Mouse (Mus musculus): ENCODE measurements around the gene Isca2. TPM values are rescaled to one million over a fixed set of nuclear protein-coding genes. Genes with fewer than 3 reads are reported as not detected.

Isca2 gene
- total and polyA plus RNA-seq, 2 experiments from 2014 or later, result 109 to 159 TPM

GRCm38 (mm10) chr12:84733366-84733765 lies 39.7 kb upstream of the Isca2 start:
- no peak for TF ChIP-seq EP300 (IDR thresholded peaks at IDR 0.05; ENCODE audit: low read depth)
- Histone ChIP-seq H3K4me3 (ENCODE audit: low read depth, low read length) (no peak overlapping the region), H3K9ac (replicated peaks; ENCODE audit: low read depth, low read length) (no peak overlapping the region), H3K9me3 (replicated peaks; ENCODE audit: control insufficient read depth, low read length) (no peaks in the 10 kb centered on the region), H3K27ac (ENCODE audit: low read depth) (no peak overlapping the region), H3K27me3 (ENCODE audit: control insufficient read depth, insufficient read depth, low read length) (0 out of 2 replicates have a peak, but pooled peaks cover 4% of the 10 kb centered on the region), H3K4me2 (ENCODE audit: low read depth, low read length) (no peak overlapping the region), H3K36me3 (replicated peaks; ENCODE audit: control insufficient read depth, insufficient read depth, low read length) (no peaks in the 10 kb centered on the region), H3K4me1 (ENCODE audit: control insufficient read depth, insufficient read depth) (no peaks in the 10 kb centered on the region)
- no peak for ATAC-seq (ENCODE audit: insufficient read depth, low read depth)
- 38% methylated on average over 13 of the region's 13 CpGs for WGBS
- DNase-seq (ENCODE audit: low spot score), result no peak

- WGBS, result 75% methylated on average over 10 of the region's 10 CpGs
- ATAC-seq (ENCODE audit: insufficient read depth, low read depth), result no peak
These were observed 29.6 kb upstream of the Isca2 start for GRCm38 (mm10) chr12:84743496-84743895.

GRCm38 (mm10) chr12:84745700-84746099 lies 27.4 kb upstream of the Isca2 start:
- H3K4me2 ChIP-seq (ENCODE audit: low read depth, low read length), result no peak overlapping the region
- no peaks in the 10 kb centered on the region for H3K27me3 ChIP-seq (ENCODE audit: control insufficient read depth, insufficient read depth, low read length)
- DNase-seq (ENCODE audit: low spot score), result no peak
- no peaks in the 10 kb centered on the region for H3K9me3 ChIP-seq (replicated peaks; ENCODE audit: control insufficient read depth, low read length)
- H3K36me3 ChIP-seq (replicated peaks; ENCODE audit: control insufficient read depth, insufficient read depth, low read length), result no peaks in the 10 kb centered on the region
- no peak overlapping the region for H3K9ac ChIP-seq (replicated peaks; ENCODE audit: low read depth, low read length)
- no peak for ATAC-seq (ENCODE audit: insufficient read depth, low read depth)
- no peak overlapping the region for H3K27ac ChIP-seq (ENCODE audit: low read depth)
- 41% methylated on average over 4 of the region's 4 CpGs for WGBS
- H3K4me1 ChIP-seq (ENCODE audit: control insufficient read depth, insufficient read depth), result no peaks in the 10 kb centered on the region
- H3K4me3 ChIP-seq (ENCODE audit: low read depth, low read length), result no peak overlapping the region
- no peak for TF ChIP-seq EP300 (IDR thresholded peaks at IDR 0.05; ENCODE audit: low read depth)

More at GRCm38 (mm10) chr12:84743496-84743895, 29.6 kb upstream of the Isca2 start:
- Histone ChIP-seq H3K9me3 (replicated peaks; ENCODE audit: control insufficient read depth, low read length) (no peaks in the 10 kb centered on the region), H3K27me3 (ENCODE audit: control insufficient read depth, insufficient read depth, low read length) (no peaks in the 10 kb centered on the region), H3K4me3 (ENCODE audit: low read depth, low read length) (no peak overlapping the region), H3K27ac (ENCODE audit: low read depth) (no peak overlapping the region), H3K36me3 (replicated peaks; ENCODE audit: control insufficient read depth, insufficient read depth, low read length) (no peaks in the 10 kb centered on the region), H3K4me2 (ENCODE audit: low read depth, low read length) (no peak overlapping the region), H3K9ac (replicated peaks; ENCODE audit: low read depth, low read length) (no peak overlapping the region), H3K4me1 (ENCODE audit: control insufficient read depth, insufficient read depth) (no peaks in the 10 kb centered on the region)
- no peak for TF ChIP-seq CTCF (IDR thresholded peaks at IDR 0.05; ENCODE audit: low read depth)
- no peak for TF ChIP-seq EP300 (IDR thresholded peaks at IDR 0.05; ENCODE audit: low read depth)
- no peak for DNase-seq (ENCODE audit: low spot score)

GRCm38 (mm10) chr12:84748134-84748533 lies 24.9 kb upstream of the Isca2 start:
- no peak overlapping the region for H3K9ac ChIP-seq (replicated peaks; ENCODE audit: low read depth, low read length)
- H3K4me1 ChIP-seq (ENCODE audit: control insufficient read depth, insufficient read depth), result no peaks in the 10 kb centered on the region
- no peaks in the 10 kb centered on the region for H3K9me3 ChIP-seq (replicated peaks; ENCODE audit: control insufficient read depth, low read length)
- H3K27ac ChIP-seq (ENCODE audit: low read depth), result no peak overlapping the region
- ATAC-seq (ENCODE audit: insufficient read depth, low read depth) (no peak), DNase-seq (ENCODE audit: low spot score) (no peak)
- 60% methylated on average over 3 of the region's 3 CpGs for WGBS
- H3K36me3 ChIP-seq (replicated peaks; ENCODE audit: control insufficient read depth, insufficient read depth, low read length), result no peaks in the 10 kb centered on the region
- H3K4me3 ChIP-seq (ENCODE audit: low read depth, low read length), result no peak overlapping the region
- no peak overlapping the region for H3K4me2 ChIP-seq (ENCODE audit: low read depth, low read length)
- TF ChIP-seq EP300 (IDR thresholded peaks at IDR 0.05; ENCODE audit: low read depth) (no peak), CTCF (IDR thresholded peaks at IDR 0.05; ENCODE audit: low read depth) (no peak)
- H3K27me3 ChIP-seq (ENCODE audit: control insufficient read depth, insufficient read depth, low read length), result no peaks in the 10 kb centered on the region

GRCm38 (mm10) chr12:84750661-84751060 lies 22.4 kb upstream of the Isca2 start:
- Histone ChIP-seq H3K36me3 (replicated peaks; ENCODE audit: control insufficient read depth, insufficient read depth, low read length) (no peaks in the 10 kb centered on the region), H3K4me3 (ENCODE audit: low read depth, low read length) (no peak overlapping the region), H3K9me3 (replicated peaks; ENCODE audit: control insufficient read depth, low read length) (no peaks in the 10 kb centered on the region), H3K4me2 (ENCODE audit: low read depth, low read length) (no peak overlapping the region), H3K27me3 (ENCODE audit: control insufficient read depth, insufficient read depth, low read length) (no peaks in the 10 kb centered on the region), H3K4me1 (ENCODE audit: control insufficient read depth, insufficient read depth) (no peaks in the 10 kb centered on the region), H3K9ac (replicated peaks; ENCODE audit: low read depth, low read length) (no peak overlapping the region), H3K27ac (ENCODE audit: low read depth) (no peak overlapping the region)
- DNase-seq (ENCODE audit: low spot score) (no peak), ATAC-seq (ENCODE audit: insufficient read depth, low read depth) (peak; percentile 49)
- 56% methylated on average over 14 of the region's 14 CpGs for WGBS
- TF ChIP-seq EP300 (IDR thresholded peaks at IDR 0.05; ENCODE audit: low read depth), result no peak
- no peak for TF ChIP-seq CTCF (IDR thresholded peaks at IDR 0.05; ENCODE audit: low read depth)

GRCm38 (mm10) chr12:84752131-84752977 lies 20.7 kb upstream of the Isca2 start:
- TF ChIP-seq CTCF (IDR thresholded peaks at IDR 0.05; ENCODE audit: low read depth), result no peak
- TF ChIP-seq EP300 (IDR thresholded peaks at IDR 0.05; ENCODE audit: low read depth), result no peak
- no peak overlapping the region for H3K4me3 ChIP-seq (ENCODE audit: low read depth, low read length)
- H3K9ac ChIP-seq (replicated peaks; ENCODE audit: low read depth, low read length), result no peak overlapping the region
- no peak overlapping the region for H3K4me2 ChIP-seq (ENCODE audit: low read depth, low read length)
- H3K4me1 ChIP-seq (ENCODE audit: control insufficient read depth, insufficient read depth), result no peaks in the 10 kb centered on the region
- ATAC-seq (ENCODE audit: insufficient read depth, low read depth) (no peak), DNase-seq (ENCODE audit: low spot score) (no peak)
- no peak overlapping the region for H3K27ac ChIP-seq (ENCODE audit: low read depth)
- no peaks in the 10 kb centered on the region for H3K27me3 ChIP-seq (ENCODE audit: control insufficient read depth, insufficient read depth, low read length)
- no peaks in the 10 kb centered on the region for H3K9me3 ChIP-seq (replicated peaks; ENCODE audit: control insufficient read depth, low read length)
- WGBS, result 48% methylated on average over 14 of the region's 14 CpGs
- peaks cover 16% of the 10 kb centered on the region for H3K36me3 ChIP-seq (replicated peaks; ENCODE audit: control insufficient read depth, insufficient read depth, low read length)

All from heart, postnatal 0 days (tissue).